Mouse (Mus musculus): ENCODE measurements around the gene Htr1f.
"Not testable (repeated sequence)": the region's sequence is repeated elsewhere in the genome, so short reads cannot be mapped to it uniquely, and the experiment has no call there.

The Htr1f gene
- long read RNA-seq, experiment 1, partial matches to known transcripts = 0 of 1 reads
- long read RNA-seq, experiment 1, other reads (novel, unspliced or antisense) = 1 of 1 reads
- long read RNA-seq, experiment 2 = 0 reads

DNA sequence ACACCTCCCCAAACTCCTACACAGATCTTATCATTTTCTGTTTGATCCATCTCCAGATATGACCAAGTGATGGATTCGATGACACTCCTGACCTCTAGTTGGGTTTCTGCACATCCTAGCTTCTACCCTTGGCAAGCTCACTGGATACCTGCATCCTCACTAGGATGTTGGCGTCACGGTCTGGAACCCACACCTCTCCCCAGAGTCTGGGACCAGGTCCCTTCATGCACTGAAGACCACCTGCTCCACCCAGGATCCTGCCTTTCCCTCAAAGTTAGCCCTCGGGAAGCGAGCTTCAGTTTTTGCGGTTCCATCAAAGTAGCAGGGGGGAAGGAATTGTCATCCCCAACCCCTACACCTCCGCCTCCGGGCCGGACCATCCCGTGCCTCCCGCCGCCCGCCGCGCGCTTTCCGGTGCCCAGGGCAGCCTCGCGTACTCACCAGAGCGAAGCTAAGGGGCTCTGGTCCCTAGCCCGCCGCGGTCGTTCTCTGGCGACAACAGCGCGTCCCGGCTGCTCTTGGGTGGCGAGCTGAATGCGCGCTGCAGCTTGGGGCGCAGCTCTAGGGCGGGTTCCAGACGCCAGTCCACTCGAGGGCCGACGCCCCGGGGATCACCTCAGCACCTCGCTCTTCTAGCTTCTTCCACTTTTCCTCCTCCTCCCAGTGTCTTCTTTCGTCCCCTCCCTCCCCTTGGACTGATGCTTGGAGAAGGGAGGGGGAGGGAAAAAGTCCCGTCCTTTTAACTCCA lies at the start of gene Htr1f:
Gene Htr1f, minus strand, starts transcription at position 671 of the 748 bp plus-strand sequence.
- intact Hi-C loops (cut with DNase I) = no loop called here

- intact Hi-C loops (cut with DNase I) = no loop called here
Measured at GRCm38 (mm10) chr16:65139771-65140170, 34.1 kb upstream of the Htr1f start.

DNA sequence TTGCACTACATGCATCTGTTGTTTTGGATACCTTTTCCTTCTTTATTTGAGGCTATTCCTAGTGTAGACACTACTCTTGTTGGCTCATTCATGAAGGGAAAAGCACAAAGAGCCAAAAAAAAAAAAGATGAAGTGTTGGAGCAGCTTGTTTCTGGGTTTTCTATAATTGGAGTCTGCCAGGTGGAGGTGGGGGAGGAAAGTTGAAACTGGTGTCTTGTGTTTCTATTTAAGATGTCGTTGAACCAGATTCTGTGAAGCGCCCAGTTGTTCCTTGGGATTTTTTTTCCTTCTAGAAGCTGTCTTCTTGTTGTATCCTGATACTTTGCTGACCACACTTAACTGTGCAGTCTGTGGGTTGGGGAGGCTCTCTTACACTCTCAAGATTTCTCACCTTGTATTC lies 23.7 kb upstream of the Htr1f start:
- intact Hi-C loops (cut with DNase I) = no loop called here

- intact Hi-C loops (cut with DNase I) = no loop called here
Measured at GRCm38 (mm10) chr16:65127846-65128245, 22.2 kb upstream of the Htr1f start.

DNA sequence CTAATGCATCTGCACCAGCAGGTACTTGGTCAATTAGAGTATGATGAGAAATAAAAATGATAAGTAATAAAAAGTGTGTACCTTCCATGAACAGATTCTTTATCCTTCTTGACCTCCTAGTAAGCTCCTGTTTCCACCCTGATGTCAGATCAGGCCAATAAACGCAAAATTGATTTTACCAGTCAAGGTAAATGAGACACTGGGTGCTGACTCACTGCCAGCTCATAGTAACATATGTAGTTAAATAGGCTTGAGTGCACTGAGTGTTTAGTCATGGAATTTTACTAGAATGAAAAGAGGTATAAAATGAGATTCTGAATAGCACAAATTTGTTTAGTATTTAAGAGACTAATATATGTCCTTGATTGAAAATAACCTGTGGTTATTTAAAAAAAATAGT lies 6.6 kb upstream of the Htr1f start:
- intact Hi-C loops (cut with DNase I) = no loop called here

DNA sequence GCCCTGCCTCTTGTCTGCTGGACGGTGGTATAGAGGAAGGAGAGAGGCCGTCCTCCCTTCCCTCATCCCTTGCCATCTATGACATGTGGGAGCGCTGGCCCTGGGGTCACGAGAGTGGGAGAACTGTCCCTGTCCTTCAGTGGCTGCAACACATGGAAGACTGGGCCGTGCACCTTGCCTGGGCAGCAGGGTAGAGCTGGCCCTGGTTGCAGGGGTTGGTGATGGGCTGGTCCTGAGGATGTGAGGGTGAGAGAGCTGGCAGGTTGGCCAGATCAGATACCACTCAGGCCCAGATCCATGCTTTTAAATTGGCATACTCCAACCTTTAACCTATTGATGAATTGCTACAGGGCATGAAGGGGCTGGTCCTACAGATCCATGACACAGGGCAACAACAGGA lies 12.1 kb downstream of the Htr1f start:
- intact Hi-C loops (cut with DNase I) = no loop called here

GRCm38 (mm10) chr16:65083475-65083874 lies 22.2 kb downstream of the Htr1f start:
- intact Hi-C loops (cut with DNase I) = no loop called here

GRCm38 (mm10) chr16:65069867-65070266 lies 35.8 kb downstream of the Htr1f start:
- intact Hi-C loops (cut with DNase I) = no loop called here

GRCm38 (mm10) chr16:65066264-65066663 lies 39.4 kb downstream of the Htr1f start:
- intact Hi-C loops (cut with DNase I) = no loop called here

GRCm38 (mm10) chr16:65037660-65038425 lies 67.8 kb downstream of the Htr1f start:
- intact Hi-C loops (cut with DNase I) = not testable (repeated sequence)

DNA sequence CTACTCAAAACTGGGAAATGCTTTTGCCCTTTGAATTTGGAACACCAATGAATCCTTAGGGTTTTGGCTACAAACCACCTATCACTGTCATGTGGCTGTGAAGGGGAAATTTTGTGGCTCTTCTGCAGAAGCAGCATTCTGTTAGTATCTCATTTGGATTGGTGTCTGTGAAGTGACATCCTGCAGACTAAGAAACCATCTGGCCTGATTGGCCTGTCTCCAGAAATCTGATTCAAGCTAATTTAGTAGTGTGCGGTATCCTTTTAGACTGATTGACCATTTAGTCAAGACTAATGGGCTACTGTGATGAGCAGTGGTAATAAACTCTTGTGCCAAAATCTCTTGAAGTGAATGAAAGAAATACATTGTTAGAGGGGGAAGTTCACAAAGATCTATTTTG lies 76.0 kb downstream of the Htr1f start:
- intact Hi-C loops (cut with DNase I) = no loop called here

DNA sequence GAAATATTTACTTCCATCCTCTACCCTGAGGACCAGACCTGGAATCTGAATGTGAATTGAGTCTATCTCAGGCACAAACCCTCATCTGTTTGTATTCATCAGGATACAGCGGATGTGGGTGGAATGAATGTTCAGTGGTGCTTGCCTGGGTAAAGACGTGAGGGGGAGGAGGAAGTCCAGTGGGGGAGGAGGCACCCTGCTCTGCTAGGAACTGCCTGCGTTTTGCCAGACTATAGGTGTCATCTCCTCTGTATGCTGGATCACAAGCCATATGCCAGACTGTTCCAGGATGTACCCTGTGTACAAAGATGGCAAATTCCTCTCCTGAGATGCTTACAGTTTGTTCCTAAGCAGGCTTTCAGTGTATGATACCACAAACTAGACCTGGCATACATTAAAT lies 83.3 kb downstream of the Htr1f start:
- intact Hi-C loops (cut with DNase I) = no loop called here

DNA sequence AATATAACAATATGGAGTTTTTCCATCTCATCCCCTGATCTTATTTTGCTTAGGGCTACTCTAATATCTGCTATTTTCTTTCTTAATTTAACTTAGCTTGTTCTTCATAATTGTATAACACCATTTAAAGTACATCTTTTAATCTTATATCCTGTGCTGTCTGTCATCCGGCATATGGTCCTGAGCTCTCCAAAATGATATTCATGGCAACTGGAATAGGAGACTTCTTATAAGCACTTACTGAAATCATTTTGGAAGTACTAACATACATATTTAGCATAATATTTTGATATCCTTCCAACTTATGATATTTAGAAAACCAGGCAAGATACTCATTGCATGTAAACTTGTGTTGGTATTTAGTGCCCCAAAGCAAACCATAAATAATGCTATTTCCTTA lies 86.9 kb downstream of the Htr1f start:
- intact Hi-C loops (cut with DNase I) = no loop called here

DNA sequence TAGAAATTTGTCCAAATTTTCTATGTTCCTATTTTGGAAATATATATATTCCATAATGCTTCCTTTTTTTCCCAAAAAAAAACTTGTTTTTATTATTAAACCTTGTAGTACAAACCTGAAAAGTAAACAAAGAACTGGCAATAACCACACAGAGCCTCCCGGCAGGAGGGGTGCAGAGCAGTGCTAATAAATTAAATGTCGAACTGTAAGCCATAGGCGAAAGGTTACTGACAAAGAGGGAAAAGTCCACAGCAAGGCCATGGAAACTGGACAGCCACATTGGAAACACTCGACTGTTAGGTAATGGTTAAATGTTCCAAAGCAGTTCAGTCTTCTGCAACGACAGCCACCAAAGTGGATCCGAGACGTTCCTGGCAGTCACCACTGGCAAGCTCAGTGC lies 87.5 kb downstream of the Htr1f start:
- intact Hi-C loops (cut with DNase I) = no loop called here

DNA sequence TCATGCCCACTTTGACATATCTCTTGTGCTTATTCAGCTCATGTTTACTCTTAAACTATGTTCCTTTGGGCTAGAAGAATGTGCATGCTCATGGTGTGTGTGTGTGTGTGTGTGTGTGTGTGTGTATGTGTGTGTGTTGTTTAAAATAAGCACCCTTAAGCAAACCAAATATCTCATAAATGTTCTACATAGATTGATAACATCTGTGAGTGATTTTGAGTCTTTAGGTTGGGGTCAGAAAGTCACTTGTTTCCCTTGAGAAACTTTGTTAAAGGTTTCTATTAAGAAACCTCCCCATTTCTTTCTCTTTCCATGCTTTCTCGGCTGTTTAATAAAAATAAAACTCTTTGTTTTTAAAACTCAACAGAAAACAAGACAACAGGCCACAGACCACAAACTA lies 88.1 kb downstream of the Htr1f start:
- intact Hi-C loops (cut with DNase I) = no loop called here

DNA sequence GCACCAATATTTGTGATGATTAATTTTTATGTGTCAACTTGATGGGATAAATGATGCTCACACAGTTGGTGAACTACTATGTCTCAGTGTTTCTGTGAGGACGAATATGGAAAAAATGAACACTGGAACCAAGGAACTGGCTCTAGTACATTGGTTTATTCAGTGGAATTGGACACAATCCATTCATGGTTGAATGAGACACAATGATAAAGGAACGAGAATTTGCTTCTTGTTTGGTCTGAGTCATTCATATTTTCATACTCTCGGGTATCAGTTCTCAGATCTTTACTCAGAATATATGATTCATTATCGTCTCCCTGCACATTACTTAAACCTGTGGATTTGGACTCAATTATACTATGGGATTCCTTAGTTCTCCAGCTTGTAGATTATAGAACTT lies 90.4 kb downstream of the Htr1f start:
- intact Hi-C loops (cut with DNase I) = no loop called here

GRCm38 (mm10) chr16:65001993-65002821 lies 103.4 kb downstream of the Htr1f start:
- intact Hi-C loops (cut with DNase I) = no loop called here

GRCm38 (mm10) chr16:64989279-64989800 lies 116.3 kb downstream of the Htr1f start:
- intact Hi-C loops (cut with DNase I) = no loop called here

GRCm38 (mm10) chr16:64987564-64987963 lies 118.1 kb downstream of the Htr1f start:
- intact Hi-C loops (cut with DNase I) = no loop called here

GRCm38 (mm10) chr16:64987049-64987448 lies 118.6 kb downstream of the Htr1f start:
- intact Hi-C loops (cut with DNase I) = no loop called here

DNA sequence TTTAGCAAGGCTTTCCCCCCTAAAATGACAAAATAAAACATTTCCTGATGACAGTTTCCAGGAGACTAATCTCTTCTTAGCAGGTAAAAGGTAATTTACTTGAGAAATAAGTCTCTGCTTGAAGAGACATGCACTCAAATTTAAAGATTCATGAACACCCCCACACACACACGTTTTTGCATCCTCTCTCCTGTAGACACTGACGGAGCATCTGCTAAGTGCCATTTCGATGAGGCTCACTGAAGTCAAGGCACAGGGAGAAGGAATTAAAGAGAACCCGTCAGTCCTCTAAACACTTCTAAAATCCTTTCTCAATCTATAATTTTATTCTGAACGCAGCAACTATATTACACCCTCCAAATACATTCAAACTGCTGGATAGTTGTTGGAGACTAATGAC lies 131.0 kb downstream of the Htr1f start:
- intact Hi-C loops (cut with DNase I) = no loop called here
